Mouse (Mus musculus) spleen, embryonic (tissue): ENCODE results near the gene Bend5.

Experiments
- CTCF ChIA-PET: fragments of 350-600 bp; sonication (Branson Sonifier 250); formaldehyde crosslinking; loops from one replicate; lab custom pipeline; 2022; lab: Charles Lee

Bend5 gene

DNA sequence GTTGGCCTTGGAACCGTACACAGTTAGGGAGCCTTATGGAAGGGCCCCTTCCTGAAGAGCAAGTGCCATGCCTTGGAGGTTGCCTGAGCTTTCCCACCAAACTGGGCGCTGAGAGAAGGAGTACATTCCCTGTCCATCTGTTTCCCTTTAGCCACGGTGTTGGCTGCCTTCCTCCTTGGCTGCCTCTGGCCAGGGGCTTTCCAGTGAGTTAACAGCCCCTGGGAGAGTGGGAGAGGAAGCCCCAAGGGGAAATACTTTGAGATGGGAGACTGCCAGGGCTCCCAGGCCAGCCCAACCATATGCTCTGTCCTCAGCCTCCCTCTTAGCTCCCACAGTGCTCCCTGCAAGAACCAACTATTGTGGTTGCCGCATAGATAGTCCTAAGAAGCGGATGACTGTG lies 70.4 kb downstream of the Bend5 start:
- CTCF ChIA-PET, result no interaction called here

DNA sequence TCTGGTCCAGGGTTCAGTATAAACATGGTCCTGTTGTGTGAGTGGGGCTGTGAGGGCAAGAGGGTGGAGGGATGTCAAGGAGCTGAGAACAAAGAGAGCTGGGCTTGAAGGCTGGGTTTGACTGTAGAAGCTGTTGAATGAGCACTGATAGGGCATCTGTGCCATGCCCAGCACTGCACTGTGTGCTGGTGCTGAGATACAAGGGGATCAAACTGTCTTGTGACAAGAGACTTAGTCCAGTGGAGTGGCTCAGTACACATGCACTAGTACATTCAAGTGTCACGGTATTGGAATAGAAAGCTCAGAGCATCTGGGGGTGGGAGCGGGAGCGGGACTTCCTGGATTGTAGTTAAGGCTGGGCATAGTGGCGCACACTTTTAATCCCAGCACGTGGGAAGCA lies 71.4 kb downstream of the Bend5 start:
- CTCF ChIA-PET, result no interaction called here

DNA sequence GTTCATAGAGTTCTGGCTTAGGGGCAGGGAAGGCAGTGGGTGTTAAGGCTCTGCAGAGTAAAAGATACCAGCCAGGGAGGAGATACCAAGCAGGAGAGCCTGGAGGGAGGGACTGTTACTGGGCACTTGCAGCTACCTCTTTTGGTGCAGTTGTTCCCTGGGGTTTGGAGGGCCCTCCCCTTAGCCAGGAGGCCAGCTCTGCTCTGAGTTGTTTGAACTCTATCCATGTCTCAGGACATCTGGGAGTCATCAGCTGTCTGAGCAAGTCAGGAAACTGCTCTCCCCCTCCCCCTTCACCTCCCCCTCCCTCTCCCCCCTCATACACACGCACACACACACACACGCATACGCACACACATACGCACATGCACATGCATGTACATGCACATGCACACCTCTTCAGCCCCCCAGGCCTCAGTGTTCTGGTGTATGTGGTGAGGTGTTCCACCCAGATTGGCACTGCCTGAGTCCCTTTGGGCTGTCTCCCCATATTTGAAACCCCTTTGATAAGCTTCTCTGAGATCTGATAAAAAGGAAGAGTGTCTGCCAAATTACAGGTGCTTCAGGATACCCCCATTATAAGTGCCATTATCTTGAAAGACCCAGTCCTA lies 72.5 kb downstream of the Bend5 start:
- CTCF ChIA-PET, result interaction anchor here (0.7 kb wide), 1 partner anchor 286 kb away, joined by 4 read pairs; no protein-coding TSS in a partner anchor

GRCm38 (mm10) chr4:111493750-111494404 lies 79.1 kb downstream of the Bend5 start:
- CTCF ChIA-PET, result interaction anchor here (0.5 to 1.5 kb wide), 2 partner anchors 165 to 188 kb away, joined by 3 to 4 read pairs; no protein-coding TSS in a partner anchor

DNA sequence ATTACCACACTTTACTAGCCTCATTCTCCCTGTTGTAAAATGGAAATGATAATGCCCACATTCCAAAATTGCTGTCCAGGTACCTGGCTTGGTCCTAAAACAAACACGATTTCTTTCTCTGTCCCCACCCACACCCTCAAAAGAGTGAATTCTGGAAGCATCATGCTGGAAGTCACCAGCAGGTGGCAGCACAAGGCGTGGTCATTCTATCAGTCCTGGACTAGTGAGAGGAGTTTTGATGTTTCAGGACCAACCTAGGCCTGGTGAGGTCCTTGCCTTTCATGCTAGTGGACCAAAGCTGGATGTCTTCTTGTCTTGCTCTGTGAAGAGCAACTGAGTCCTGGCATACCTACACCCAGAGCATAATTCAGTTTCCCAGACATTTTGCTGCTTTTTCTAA lies 81.1 kb downstream of the Bend5 start:
- CTCF ChIA-PET, result no interaction called here

DNA sequence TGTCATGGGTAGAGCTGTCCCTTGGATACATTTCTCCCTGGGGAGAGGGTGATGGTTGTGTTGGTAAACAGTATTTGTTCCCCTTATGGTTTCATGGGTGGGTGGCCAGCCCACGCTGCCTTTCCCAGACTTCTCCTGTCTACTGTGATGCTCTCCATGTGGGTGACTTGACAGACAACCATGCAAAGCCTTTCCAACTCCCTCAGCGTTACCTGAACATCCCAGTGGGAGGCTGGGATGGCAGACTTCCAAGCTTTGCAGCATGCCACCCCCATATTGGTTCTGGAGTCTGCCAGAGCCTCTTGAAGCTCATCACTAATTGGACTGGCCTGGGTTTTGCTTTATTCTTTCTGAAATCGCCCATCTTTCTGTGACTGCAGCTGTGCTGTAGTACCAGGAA lies 83.9 kb downstream of the Bend5 start:
- CTCF ChIA-PET, result no interaction called here

GRCm38 (mm10) chr4:111501441-111501840 lies 86.6 kb downstream of the Bend5 start:
- CTCF ChIA-PET, result no interaction called here

DNA sequence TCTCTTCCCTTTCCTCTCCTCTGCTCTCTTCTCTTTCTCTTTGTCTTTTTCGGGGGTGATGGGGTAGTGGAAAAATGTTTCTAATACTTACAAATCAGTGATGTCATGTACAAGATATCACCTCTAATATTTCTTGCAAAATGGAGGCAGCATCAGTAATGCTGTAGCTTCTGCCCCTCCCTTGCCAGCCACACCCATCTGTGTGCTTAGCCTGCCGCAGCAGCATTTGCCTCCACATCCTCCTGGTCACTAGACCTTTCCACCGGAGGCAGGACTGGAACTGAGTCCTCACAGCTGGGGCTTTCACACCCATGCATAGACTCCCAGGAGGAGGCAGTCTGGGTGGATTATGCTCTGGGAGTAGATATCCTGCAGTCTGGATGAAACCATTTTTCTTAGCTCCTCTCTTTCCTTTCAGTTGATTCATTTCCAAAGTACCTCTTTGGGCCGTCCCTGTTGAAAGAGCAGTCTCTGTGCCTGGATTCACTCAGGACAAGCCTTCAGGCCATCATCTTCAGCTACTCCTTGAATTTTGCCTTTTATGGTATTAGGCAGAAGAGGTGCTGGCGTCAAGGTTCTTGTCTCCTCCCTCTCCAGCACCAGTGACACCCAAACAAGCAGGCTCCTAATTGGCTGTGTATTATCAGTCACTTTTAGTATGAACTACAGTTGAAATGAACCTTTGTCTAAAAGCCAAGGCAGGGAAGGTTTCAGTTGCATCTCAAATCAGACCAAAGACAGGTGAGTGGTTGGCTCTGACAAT lies 88.3 kb downstream of the Bend5 start:
- CTCF ChIA-PET, result no interaction called here

- CTCF ChIA-PET, result no interaction called here
Measured at GRCm38 (mm10) chr4:111504952-111505351, 90.1 kb downstream of the Bend5 start.
